Mouse (Mus musculus): ENCODE measurements around the gene Erich3. TPM values are rescaled to one million over a fixed set of nuclear protein-coding genes. Genes with fewer than 3 reads are reported as not detected.

Erich3 gene
- polyA plus RNA-seq, 1 experiment from 2014 or later: 0.23 TPM

- Histone ChIP-seq H3K9me3 (ENCODE audit: control insufficient read depth, low read length) (no peaks in the 10 kb centered on the region), H3K9ac (ENCODE audit: low read length) (no peak overlapping the region), H3K4me3 (ENCODE audit: low read length) (no peak overlapping the region), H3K4me2 (ENCODE audit: low read depth, low read length) (no peak overlapping the region), H3K36me3 (ENCODE audit: control insufficient read depth, insufficient read depth, low read length) (no peaks in the 10 kb centered on the region), H3K4me1 (replicated peaks; ENCODE audit: control insufficient read depth, insufficient read depth, low read length) (no peaks in the 10 kb centered on the region), H3K27me3 (ENCODE audit: control insufficient read depth, insufficient read depth, low read depth, low read length) (no peaks in the 10 kb centered on the region), H3K27ac (ENCODE audit: low read length) (no peak overlapping the region)
- 62% methylated on average over 5 of the region's 5 CpGs for WGBS
- ATAC-seq (ENCODE audit: low read depth): no peak
Measured at GRCm38 (mm10) chr3:154742927-154743326, 79.3 kb downstream of the Erich3 start.

- no peak overlapping the region for H3K27ac ChIP-seq (ENCODE audit: low read length)
- WGBS: 86% methylated on average over 2 of the region's 2 CpGs
- no peak overlapping the region for H3K9ac ChIP-seq (ENCODE audit: low read length)
- H3K4me2 ChIP-seq (ENCODE audit: low read depth, low read length): no peak overlapping the region
- H3K27me3 ChIP-seq (ENCODE audit: control insufficient read depth, insufficient read depth, low read depth, low read length): no peaks in the 10 kb centered on the region
- H3K4me1 ChIP-seq (replicated peaks; ENCODE audit: control insufficient read depth, insufficient read depth, low read length): no peaks in the 10 kb centered on the region
- ATAC-seq (ENCODE audit: low read depth): no peak
- no peaks in the 10 kb centered on the region for H3K9me3 ChIP-seq (ENCODE audit: control insufficient read depth, low read length)
- no peaks in the 10 kb centered on the region for H3K36me3 ChIP-seq (ENCODE audit: control insufficient read depth, insufficient read depth, low read length)
- no peak overlapping the region for H3K4me3 ChIP-seq (ENCODE audit: low read length)
Measured at GRCm38 (mm10) chr3:154744317-154744716, 80.7 kb downstream of the Erich3 start.

GRCm38 (mm10) chr3:154754505-154754904, 90.8 kb downstream of the Erich3 start:
- no peak overlapping the region for H3K27ac ChIP-seq (ENCODE audit: low read length)
- H3K9me3 ChIP-seq (ENCODE audit: control insufficient read depth, low read length): no peaks in the 10 kb centered on the region
- no peak for ATAC-seq (ENCODE audit: low read depth)
- H3K4me2 ChIP-seq (ENCODE audit: low read depth, low read length): no peak overlapping the region
- H3K4me1 ChIP-seq (replicated peaks; ENCODE audit: control insufficient read depth, insufficient read depth, low read length): no peaks in the 10 kb centered on the region
- no peaks in the 10 kb centered on the region for H3K36me3 ChIP-seq (ENCODE audit: control insufficient read depth, insufficient read depth, low read length)
- H3K9ac ChIP-seq (ENCODE audit: low read length): no peak overlapping the region
- H3K27me3 ChIP-seq (ENCODE audit: control insufficient read depth, insufficient read depth, low read depth, low read length): no peaks in the 10 kb centered on the region
- WGBS: 33% methylated on average over 3 of the region's 3 CpGs
- no peak overlapping the region for H3K4me3 ChIP-seq (ENCODE audit: low read length)

- WGBS: 87% methylated on average over 3 of the region's 3 CpGs
- Histone ChIP-seq H3K4me1 (replicated peaks; ENCODE audit: control insufficient read depth, insufficient read depth, low read length) (no peaks in the 10 kb centered on the region), H3K27me3 (ENCODE audit: control insufficient read depth, insufficient read depth, low read depth, low read length) (no peaks in the 10 kb centered on the region), H3K9ac (ENCODE audit: low read length) (no peak overlapping the region), H3K4me3 (ENCODE audit: low read length) (no peak overlapping the region), H3K4me2 (ENCODE audit: low read depth, low read length) (no peak overlapping the region), H3K36me3 (ENCODE audit: control insufficient read depth, insufficient read depth, low read length) (no peaks in the 10 kb centered on the region), H3K27ac (ENCODE audit: low read length) (no peak overlapping the region), H3K9me3 (ENCODE audit: control insufficient read depth, low read length) (no peaks in the 10 kb centered on the region)
- ATAC-seq (ENCODE audit: low read depth): no peak
Measured at GRCm38 (mm10) chr3:154755225-154755624, 91.6 kb downstream of the Erich3 start.

GRCm38 (mm10) chr3:154758089-154758488, 94.4 kb downstream of the Erich3 start:
- Histone ChIP-seq H3K36me3 (ENCODE audit: control insufficient read depth, insufficient read depth, low read length) (no peaks in the 10 kb centered on the region), H3K27me3 (ENCODE audit: control insufficient read depth, insufficient read depth, low read depth, low read length) (no peaks in the 10 kb centered on the region), H3K27ac (ENCODE audit: low read length) (no peak overlapping the region), H3K4me1 (replicated peaks; ENCODE audit: control insufficient read depth, insufficient read depth, low read length) (no peaks in the 10 kb centered on the region), H3K9ac (ENCODE audit: low read length) (no peak overlapping the region), H3K4me2 (ENCODE audit: low read depth, low read length) (no peak overlapping the region), H3K9me3 (ENCODE audit: control insufficient read depth, low read length) (no peaks in the 10 kb centered on the region), H3K4me3 (ENCODE audit: low read length) (no peak overlapping the region)
- ATAC-seq (ENCODE audit: low read depth): no peak
- 69% methylated on average over 3 of the region's 3 CpGs for WGBS

GRCm38 (mm10) chr3:154761108-154761507, 97.4 kb downstream of the Erich3 start:
- no peaks in the 10 kb centered on the region for H3K36me3 ChIP-seq (ENCODE audit: control insufficient read depth, insufficient read depth, low read length)
- no peaks in the 10 kb centered on the region for H3K9me3 ChIP-seq (ENCODE audit: control insufficient read depth, low read length)
- H3K9ac ChIP-seq (ENCODE audit: low read length): no peak overlapping the region
- H3K4me1 ChIP-seq (replicated peaks; ENCODE audit: control insufficient read depth, insufficient read depth, low read length): no peaks in the 10 kb centered on the region
- no peak overlapping the region for H3K27ac ChIP-seq (ENCODE audit: low read length)
- 68% methylated on average over 3 of the region's 3 CpGs for WGBS
- no peak for ATAC-seq (ENCODE audit: low read depth)
- no peaks in the 10 kb centered on the region for H3K27me3 ChIP-seq (ENCODE audit: control insufficient read depth, insufficient read depth, low read depth, low read length)
- no peak overlapping the region for H3K4me2 ChIP-seq (ENCODE audit: low read depth, low read length)
- no peak overlapping the region for H3K4me3 ChIP-seq (ENCODE audit: low read length)

- 45% methylated on average over 9 of the region's 9 CpGs for WGBS
- Histone ChIP-seq H3K36me3 (ENCODE audit: control insufficient read depth, insufficient read depth, low read length) (no peaks in the 10 kb centered on the region), H3K4me1 (replicated peaks; ENCODE audit: control insufficient read depth, insufficient read depth, low read length) (no peaks in the 10 kb centered on the region)
Measured at GRCm38 (mm10) chr3:154763374-154763773, 99.7 kb downstream of the Erich3 start.

GRCm38 (mm10) chr3:154764115-154764514, 100.5 kb downstream of the Erich3 start:
- H3K9me3 ChIP-seq (ENCODE audit: control insufficient read depth, low read length): no peaks in the 10 kb centered on the region
- no peaks in the 10 kb centered on the region for H3K36me3 ChIP-seq (ENCODE audit: control insufficient read depth, insufficient read depth, low read length)
- H3K27ac ChIP-seq (ENCODE audit: low read length): no peak overlapping the region
- H3K4me2 ChIP-seq (ENCODE audit: low read depth, low read length): no peak overlapping the region
- WGBS: 84% methylated on average over 7 of the region's 7 CpGs
- no peaks in the 10 kb centered on the region for H3K4me1 ChIP-seq (replicated peaks; ENCODE audit: control insufficient read depth, insufficient read depth, low read length)
- H3K27me3 ChIP-seq (ENCODE audit: control insufficient read depth, insufficient read depth, low read depth, low read length): no peaks in the 10 kb centered on the region
- no peak for ATAC-seq (ENCODE audit: low read depth)
- H3K9ac ChIP-seq (ENCODE audit: low read length): no peak overlapping the region
- H3K4me3 ChIP-seq (ENCODE audit: low read length): no peak overlapping the region

More at GRCm38 (mm10) chr3:154763374-154763773, 99.7 kb downstream of the Erich3 start:
- Histone ChIP-seq H3K9me3 (ENCODE audit: control insufficient read depth, low read length) (no peaks in the 10 kb centered on the region), H3K27ac (ENCODE audit: low read length) (no peak overlapping the region), H3K27me3 (ENCODE audit: control insufficient read depth, insufficient read depth, low read depth, low read length) (no peaks in the 10 kb centered on the region), H3K4me2 (ENCODE audit: low read depth, low read length) (no peak overlapping the region), H3K9ac (ENCODE audit: low read length) (no peak overlapping the region), H3K4me3 (ENCODE audit: low read length) (no peak overlapping the region)
- no peak for ATAC-seq (ENCODE audit: low read depth)

- no peak overlapping the region for H3K4me3 ChIP-seq (ENCODE audit: low read length)
- ATAC-seq (ENCODE audit: low read depth): no peak
- H3K36me3 ChIP-seq (ENCODE audit: control insufficient read depth, insufficient read depth, low read length): no peaks in the 10 kb centered on the region
- no peaks in the 10 kb centered on the region for H3K9me3 ChIP-seq (ENCODE audit: control insufficient read depth, low read length)
- H3K27ac ChIP-seq (ENCODE audit: low read length): no peak overlapping the region
- no peak overlapping the region for H3K9ac ChIP-seq (ENCODE audit: low read length)
- WGBS: 84% methylated on average over 4 of the region's 4 CpGs
- H3K4me1 ChIP-seq (replicated peaks; ENCODE audit: control insufficient read depth, insufficient read depth, low read length): no peaks in the 10 kb centered on the region
- no peak overlapping the region for H3K4me2 ChIP-seq (ENCODE audit: low read depth, low read length)
- no peaks in the 10 kb centered on the region for H3K27me3 ChIP-seq (ENCODE audit: control insufficient read depth, insufficient read depth, low read depth, low read length)
Measured at GRCm38 (mm10) chr3:154766321-154766720, 102.7 kb downstream of the Erich3 start.

GRCm38 (mm10) chr3:154771651-154772050, 108.0 kb downstream of the Erich3 start:
- Histone ChIP-seq H3K9ac (ENCODE audit: low read length) (no peak overlapping the region), H3K27ac (ENCODE audit: low read length) (no peak overlapping the region), H3K4me3 (ENCODE audit: low read length) (no peak overlapping the region), H3K4me2 (ENCODE audit: low read depth, low read length) (no peak overlapping the region), H3K36me3 (ENCODE audit: control insufficient read depth, insufficient read depth, low read length) (no peaks in the 10 kb centered on the region), H3K9me3 (ENCODE audit: control insufficient read depth, low read length) (no peaks in the 10 kb centered on the region), H3K27me3 (ENCODE audit: control insufficient read depth, insufficient read depth, low read depth, low read length) (no peaks in the 10 kb centered on the region), H3K4me1 (replicated peaks; ENCODE audit: control insufficient read depth, insufficient read depth, low read length) (no peaks in the 10 kb centered on the region)
- WGBS: 70% methylated on average over 2 of the region's 2 CpGs
- ATAC-seq (ENCODE audit: low read depth): no peak
